14 mouse cellular contexts compared by ENCODE assay signal in the genomic region with DNA sequence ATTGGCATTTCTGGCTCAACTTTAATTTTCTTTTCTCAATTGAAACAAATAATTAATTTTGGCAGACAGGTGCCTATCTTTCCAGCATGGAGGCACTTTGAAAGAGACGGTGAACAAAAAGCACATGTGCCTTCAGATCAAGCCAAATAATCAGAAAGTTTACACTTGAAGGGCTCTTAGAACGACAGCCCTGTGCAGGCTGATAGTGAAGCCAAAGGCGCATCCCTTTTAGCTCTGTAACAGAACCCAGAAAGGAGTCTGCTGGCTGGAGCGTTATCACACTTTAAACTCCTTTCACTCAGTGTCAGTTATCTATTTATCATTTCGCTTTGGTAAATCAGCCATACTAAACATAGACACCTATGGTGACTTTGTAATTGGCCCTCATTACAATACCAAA.
"Had no signal": no experiment of that assay in that cellular context is flagged by ENCODE, and none has a peak within 500 bp of the region (broad histone marks: within the 10 kb centered on the region; RNA-seq: fewer than 3 reads in every experiment).

No protein-coding gene starts in this region.

- H3K27ac ChIP-seq: intestine, embryonic 15.5 days; kidney, embryonic 15.5 days; limb, embryonic 10.5 days; midbrain, embryonic 12.5 days; neural tube, embryonic 13.5 days had no signal

- H3K27me3 ChIP-seq: intestine, embryonic 15.5 days; kidney, embryonic 15.5 days; megakaryocyte, embryonic 14.5 days; midbrain, embryonic 12.5 days; neural tube, embryonic 13.5 days had no signal

- H3K4me3 ChIP-seq: intestine, embryonic 15.5 days; kidney, embryonic 15.5 days; limb, embryonic 10.5 days; megakaryocyte, embryonic 14.5 days; midbrain, embryonic 12.5 days; neural tube, embryonic 13.5 days had no signal

- H3K36me3 ChIP-seq: intestine, embryonic 15.5 days; midbrain, embryonic 12.5 days; neural tube, embryonic 13.5 days had no signal

- H3K9ac ChIP-seq: intestine, embryonic 15.5 days; kidney, embryonic 15.5 days; midbrain, embryonic 12.5 days; neural tube, embryonic 13.5 days had no signal

- DNase-seq: kidney, adult 2 months; kidney, postnatal 14 days; lung, adult 2 months; lung, postnatal 4 days; retina, postnatal 1 day; thymus, postnatal 36 days had no signal

- H3K4me2 ChIP-seq: intestine, embryonic 15.5 days; kidney, embryonic 15.5 days; midbrain, embryonic 12.5 days; neural tube, embryonic 13.5 days had no signal

- H3K4me1 ChIP-seq: intestine, embryonic 15.5 days; kidney, embryonic 15.5 days; limb, embryonic 10.5 days; megakaryocyte, embryonic 14.5 days; midbrain, embryonic 12.5 days; neural tube, embryonic 13.5 days had no signal

- ATAC-seq: intestine, embryonic 15.5 days; lung, postnatal 0 days; midbrain, embryonic 16.5 days had no signal

- H3K9me3 ChIP-seq: intestine, embryonic 15.5 days; kidney, embryonic 15.5 days; limb, embryonic 10.5 days; megakaryocyte, embryonic 14.5 days; midbrain, embryonic 12.5 days; neural tube, embryonic 13.5 days had no signal
